Mouse (Mus musculus) thymus, postnatal 0 days (tissue): ENCODE results near the gene Tpk1. TPM values are rescaled to one million over a fixed set of nuclear protein-coding genes. Genes with fewer than 3 reads are reported as not detected.

Experiments used
- DNase-seq: peaks from one replicate; pipeline ENCODE4 v3.0.0-alpha.2; 2015; ENCODE audit warnings: low spot score
- polyA plus RNA-seq: library from polyadenylated mRNA; unstranded; fragments of >200 nt; fragmentation: Nextera tagmentation; extraction: Ambion mirVana; gene quantifications from 2 replicates; pipeline ENCODE4 v1.2.1, GENCODE M21; 2015

Tpk1 gene
- polyA plus RNA-seq, 1 experiment from 2014 or later = 11.7 TPM

DNA sequence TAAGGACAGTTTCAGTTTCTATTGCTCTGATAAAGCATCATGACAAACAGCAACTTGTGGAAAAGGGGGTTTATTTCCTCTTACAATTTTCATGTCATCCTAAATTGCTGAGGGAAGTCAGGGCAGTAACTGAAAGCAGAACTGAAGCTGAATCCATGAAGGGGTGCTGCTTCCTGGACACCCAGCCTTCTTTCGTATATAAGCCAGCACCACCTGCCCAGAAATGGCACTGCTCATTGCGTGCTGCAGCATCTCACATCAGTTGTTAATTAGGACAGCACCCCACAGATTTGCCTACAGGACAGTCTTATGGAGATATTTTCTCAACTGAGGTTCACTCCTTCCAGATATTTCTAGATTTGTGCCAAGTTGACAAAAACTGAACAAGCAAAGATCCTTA lies 216.6 kb downstream of the Tpk1 start:
- no peak for DNase-seq

DNA sequence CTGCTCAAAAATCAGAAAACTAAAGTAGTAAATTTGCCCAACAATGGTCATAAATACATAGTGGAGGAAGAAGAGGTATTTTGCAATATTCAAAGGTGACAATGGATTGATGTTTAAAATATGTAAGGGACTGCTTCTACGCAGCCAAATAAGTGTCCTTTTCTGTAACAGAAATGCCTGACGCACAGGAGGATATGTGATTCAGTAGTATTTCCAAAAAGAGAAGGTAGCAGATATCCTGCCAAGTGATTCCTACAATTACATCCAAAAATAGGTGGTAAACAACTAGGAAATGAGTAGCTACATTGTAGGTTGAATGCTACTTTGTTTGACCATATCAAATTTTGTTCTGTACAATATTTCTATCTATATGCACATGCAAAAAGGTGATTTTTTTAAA lies 220.2 kb downstream of the Tpk1 start:
- DNase-seq = no peak

DNA sequence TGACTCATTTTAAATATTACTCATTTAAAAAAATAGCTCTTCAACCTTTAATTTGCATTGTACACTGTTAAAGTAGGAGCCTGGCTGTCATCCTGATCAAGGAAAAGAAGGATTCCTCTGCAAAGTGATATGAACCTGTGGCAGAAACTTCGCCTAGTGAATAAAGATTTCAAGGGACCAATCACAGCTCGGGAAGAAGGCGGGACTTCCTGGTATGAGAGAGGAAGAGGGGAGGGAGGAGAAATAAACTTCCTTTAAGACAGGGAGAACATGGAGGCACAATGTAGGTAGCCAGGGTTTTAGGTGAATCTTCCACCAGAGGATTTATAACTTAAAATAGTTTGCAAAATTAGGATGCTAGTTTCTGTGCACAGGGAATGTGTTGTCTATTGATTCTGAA lies 223.9 kb downstream of the Tpk1 start:
- DNase-seq = no peak

DNA sequence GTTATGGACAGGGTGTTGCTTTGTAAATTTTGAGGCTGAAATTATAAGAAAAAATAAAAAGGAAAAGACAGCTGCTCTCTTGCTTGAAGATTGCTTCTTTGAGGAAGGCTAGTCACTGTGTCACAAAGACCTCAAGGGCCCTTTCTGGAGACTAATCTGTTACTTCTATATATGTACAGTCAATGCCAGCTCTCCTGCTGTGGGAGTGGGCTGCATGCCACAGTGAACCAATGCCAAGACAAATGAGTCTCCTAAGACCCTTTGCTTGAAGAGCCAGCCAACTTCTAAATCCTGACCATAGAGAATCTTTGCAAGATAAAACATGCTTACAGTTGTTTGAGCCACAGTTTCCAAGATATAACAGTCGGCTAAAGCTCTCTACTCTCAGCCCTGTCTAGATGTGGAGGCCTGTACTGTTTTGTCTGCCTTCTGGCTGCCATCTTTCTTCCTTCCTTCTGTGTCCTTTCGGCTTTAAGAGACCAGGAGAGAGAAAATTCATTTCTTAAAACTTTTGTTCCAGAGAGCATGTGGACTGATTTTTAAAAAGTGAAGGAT lies 230.0 kb downstream of the Tpk1 start:
- no peak for DNase-seq

DNA sequence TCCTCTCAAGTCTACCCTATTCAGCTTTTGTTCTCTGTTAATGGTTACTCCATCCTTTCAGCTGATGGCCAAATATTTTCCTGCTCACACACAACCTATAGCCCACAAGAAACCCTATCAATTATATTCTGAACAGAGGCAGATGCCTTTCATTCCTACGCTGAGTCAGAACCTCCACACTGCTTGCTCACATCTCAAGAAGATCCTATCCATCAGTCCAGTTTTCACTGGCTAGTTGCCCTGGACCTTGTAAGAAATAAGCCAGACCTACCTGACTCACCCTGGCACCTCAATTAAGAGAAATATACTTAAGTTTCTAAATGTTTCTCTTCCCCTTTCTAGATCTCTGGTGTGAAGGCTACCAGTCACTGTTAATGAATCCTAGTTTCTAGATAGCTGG lies 231.7 kb downstream of the Tpk1 start:
- DNase-seq = no peak

DNA sequence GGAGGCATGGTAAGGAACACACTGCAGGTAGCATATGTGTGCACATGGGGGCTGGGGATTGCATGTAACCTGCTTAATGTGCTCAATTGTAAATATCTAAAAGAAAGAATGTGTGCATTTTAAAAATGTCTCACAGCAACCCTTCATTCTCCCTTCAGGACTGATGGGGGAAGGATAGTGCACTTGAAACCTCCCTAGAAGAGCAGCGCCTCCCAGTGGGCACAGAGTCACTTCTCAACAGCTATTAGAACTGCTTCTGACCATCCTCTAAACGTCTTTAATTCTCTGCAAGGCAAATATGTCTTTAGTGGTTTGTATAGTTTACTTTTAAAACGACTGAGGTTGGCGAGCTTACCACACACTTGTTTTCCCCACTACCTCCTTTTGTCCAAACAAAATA lies 241.1 kb downstream of the Tpk1 start:
- no peak for DNase-seq

DNA sequence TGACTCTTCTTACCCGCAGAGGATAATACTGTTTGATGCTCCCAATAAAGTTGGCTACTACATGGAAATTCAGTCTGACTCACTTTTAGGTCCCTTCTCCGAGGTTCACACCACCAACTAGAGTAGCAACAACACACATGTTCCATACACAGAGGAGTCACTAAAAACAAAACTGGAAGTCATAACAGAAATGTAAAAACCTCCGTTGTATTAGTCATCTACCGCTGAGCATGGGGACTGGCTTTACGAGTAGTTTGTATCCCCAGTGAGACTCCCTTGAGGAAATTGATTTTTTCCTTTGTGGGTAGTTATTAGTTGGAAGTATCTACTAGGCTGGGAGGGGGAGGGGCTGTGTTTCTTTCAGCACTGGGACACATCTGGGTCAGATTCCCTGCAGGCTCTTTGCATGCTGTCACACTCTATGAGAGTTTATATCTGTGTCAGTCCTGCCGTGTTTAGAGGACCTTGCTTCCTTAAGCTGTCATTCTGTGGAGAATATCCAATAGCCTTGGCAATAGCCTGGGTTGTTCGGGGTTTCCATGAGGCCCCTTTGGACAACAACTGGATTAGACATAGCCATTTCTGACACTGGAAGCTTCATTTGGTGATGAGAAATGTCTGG lies 245.6 kb downstream of the Tpk1 start:
- DNase-seq = no peak

DNA sequence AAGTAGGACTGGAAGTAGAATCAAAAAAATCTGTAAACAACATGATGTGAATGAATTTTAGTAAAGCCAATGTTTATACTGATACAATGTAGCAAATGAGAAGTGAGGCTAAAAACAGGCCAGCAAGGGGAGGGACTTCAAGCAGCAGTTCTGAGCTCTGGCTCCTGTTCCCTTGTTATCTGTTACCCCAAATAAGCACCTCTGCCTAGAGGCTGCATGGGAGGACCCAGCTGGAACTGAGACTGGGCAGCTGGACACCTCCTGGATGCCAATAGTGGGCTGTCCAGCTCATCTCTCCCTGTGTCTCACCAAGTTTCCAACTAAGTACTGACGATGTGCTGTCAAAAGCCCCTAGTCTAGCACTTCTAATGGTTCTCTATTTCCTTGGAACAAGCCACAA lies 257.1 kb downstream of the Tpk1 start:
- no peak for DNase-seq

DNA sequence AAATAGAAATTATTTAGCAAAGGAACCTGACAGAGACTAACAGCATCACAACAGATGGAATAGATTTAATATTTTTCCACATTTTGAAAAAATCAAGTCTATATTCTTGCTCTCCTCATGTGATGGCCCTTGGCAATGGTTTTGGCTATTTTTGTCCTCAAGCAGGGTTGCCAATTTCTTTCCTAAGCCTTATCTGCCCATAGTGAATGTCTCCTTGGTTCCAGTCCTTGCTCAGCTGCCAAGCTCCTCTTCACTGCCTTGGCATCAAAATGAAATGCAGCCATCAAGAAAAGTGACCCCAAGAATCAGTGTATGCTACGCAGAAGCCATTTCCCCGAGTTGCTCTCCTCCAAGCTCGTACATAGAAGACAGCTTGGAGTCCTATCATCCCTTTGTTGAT lies 263.0 kb downstream of the Tpk1 start:
- DNase-seq = no peak

DNA sequence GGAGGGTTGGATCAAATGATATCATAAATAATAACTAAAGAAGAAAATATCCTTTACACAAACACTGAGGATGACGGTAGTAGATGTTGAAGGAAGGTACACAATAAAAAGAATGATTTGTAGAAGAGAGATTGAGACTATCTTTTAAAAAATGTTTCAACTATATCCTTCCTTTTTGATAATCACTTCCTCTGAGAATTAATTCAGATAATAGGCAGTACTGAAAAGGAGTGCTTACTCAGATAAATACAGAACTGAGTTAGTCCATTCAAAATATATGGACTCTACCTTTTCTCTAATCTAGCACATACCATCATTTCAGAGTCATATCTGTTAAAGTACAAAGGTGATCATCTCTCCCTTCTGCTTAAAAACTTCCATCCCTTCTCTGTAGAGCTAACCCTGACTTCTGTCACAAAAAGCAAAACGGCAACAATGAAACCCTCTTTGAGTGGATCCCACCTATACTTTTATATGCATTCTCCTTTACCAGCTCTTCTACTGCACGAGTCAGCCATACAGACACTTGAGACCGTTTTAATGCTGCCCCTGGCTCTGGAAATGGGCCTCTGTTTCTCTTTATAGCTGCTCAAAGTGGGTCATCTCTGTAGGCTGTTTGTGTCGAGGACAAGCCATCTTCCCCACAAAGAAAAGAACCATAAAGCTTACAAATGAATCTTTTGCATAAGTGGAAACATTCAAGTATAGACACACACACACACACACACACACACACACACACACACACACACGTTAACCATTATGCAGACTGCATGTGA lies 263.7 kb downstream of the Tpk1 start:
- no peak for DNase-seq

DNA sequence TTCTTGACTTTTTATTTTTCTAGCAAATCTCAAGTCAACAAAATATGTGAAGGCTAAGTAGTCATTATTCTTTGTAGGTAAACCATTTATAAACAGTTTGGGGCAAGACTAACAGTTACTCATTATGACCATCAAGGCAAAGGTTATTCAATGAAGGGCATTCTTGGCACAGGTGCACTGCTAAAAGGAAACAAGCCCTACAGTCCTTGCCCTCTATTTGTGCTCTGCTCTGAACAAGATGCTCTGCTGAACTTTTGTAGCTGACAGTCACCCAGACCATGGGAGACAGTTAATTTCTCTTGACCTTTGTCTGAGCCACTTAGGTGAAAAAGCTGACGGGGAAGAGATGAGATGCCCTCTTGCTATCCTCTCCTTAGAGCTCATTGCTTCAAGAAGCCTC lies 269.7 kb downstream of the Tpk1 start:
- no peak for DNase-seq

DNA sequence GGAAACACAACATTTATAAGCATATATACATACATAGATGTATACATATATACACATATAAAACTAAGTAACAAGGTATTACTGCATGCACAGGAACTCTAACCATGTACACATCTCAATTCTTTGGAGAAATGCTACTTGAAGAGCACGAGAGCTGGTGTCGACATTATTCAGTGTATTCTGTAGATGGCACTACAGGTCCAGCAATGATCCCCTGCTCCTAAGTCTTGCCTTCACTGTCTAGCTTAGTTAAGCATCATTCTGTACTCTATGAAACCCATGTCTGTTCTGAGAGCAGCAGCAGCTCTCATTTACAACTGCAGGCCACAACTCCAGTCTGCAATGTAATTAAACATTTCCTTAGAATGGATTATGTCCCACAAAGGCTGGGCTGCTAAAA lies 270.5 kb downstream of the Tpk1 start:
- DNase-seq = no peak

DNA sequence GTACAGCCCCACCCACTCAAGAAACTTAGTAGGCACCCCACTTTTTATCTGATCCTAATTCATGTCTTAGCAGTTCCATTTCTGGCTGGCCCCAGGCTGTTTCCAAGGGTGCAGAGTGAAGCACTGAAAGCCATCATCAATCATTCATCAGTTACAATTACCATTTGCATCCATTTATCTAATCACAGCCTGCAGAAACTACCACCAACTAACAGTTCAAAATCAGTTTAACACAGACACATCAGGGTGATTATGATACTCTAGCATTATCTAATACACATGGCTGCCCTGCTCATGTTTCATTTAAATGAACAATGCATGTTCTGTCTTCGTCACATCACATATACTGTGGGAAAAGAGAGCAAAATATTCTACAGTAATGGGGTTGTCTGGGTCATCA lies 274.7 kb downstream of the Tpk1 start:
- no peak for DNase-seq

DNA sequence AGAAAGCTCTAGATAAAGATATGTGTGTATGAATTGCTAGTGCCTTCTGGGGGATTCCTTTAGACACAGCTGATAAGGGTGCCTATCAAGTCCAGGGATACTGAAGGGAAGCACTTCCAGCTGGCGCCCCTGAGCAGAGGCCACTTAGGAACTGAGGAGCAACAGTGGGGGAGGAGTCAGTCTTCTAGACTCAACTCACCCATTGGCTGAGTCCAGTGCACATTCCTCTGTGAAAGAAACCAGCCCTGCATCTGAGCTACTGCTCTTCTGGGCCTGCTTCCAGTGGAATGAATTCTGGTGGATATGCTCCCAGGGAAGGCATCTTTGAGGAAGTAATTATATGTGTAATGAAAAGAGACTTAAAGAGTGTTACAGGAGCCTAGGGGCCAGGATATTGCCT lies 278.8 kb downstream of the Tpk1 start:
- DNase-seq = no peak

DNA sequence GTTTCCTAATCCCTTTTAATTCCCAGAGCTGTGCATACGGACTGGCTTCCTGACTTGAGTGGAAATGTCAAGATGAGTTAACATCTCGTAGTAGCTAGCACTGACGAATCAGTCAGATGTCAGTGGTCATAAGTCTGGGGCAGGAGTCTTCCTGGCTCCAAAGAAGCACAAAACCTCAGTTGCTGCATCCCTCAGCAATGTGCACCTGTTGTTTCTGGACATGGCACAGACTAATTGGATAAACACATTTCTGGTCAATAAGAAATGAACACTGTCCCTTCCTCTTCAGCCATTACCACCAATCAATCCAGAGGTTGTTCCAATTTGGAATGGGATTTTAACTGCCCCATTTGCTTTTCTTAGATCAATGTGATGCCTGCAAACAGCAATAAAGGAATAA lies 281.2 kb downstream of the Tpk1 start:
- DNase-seq = no peak

DNA sequence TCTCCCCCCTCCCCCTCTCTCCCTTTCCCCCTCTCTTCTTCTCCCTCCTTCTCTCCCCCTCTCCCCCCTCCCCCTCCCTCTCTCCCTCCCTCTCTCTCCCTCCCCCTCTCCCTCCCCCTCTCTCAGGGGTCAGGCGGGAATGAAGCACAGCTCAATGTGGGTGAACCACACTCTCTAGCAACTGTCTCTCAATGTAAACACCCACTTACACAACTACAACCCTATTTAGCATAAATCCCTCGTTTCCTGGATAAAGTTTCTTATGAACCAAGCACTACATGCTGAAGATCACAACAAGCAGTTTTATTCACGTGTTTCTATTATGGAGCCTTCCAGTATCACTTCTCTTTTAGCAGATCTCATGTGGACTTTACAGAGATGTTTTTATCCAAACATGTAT lies 281.8 kb downstream of the Tpk1 start:
- no peak for DNase-seq

DNA sequence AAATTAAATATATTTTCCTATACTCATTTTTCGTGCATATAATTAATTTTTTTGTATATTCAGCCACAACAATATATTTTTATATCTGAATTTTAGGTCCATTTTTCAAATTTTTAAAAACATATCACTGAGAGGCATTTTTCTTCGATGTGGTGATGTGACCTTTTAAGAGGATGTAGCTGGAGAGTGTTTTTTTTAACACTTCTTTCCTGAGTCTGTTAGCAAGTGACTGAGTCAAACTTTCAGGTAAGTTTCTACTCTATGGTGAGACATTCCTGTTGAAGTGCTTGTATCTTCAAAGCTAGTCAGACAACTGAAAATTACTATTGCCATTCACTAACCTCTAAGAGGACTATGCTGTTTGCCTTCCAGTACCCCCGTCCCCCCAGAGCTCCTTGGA lies 283.3 kb downstream of the Tpk1 start:
- DNase-seq = no peak

DNA sequence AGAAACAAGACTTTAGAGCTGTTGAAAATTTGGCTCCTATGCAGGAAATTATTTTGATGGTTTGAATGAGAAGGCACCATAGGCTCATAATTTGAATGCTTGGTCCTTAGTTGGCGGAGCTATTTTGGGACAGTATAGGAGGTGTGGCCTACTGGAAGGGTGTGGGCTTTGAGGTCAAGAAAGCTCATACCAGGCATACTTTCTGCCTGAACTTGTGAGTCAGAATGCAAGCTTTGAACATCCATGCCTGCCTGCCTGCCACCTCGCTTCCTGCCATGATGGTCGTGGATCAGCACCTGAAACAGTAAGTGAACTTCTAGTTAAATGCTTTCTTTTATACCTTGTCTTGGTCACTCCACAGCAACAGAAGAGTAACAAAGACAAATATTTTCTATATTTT lies 283.8 kb downstream of the Tpk1 start:
- no peak for DNase-seq

DNA sequence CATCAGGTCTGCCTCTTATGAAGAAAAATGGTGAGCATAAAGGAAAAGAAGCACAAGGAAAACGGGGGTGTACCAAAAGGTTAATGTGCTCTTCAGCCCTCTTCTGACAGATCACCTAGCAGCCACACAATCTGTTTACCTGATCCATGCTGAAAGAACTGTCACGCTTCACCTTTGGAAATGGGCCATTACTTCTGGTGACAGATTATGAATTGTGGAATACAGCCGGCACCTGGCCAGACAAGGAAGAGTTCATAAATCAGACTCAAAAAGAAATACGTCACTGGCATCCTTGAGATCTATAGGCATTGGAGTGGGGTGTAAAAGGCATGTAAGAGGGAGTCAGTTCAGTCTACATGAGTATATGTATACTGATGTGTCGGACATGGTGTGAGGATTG lies 292.9 kb downstream of the Tpk1 start:
- DNase-seq = no peak

DNA sequence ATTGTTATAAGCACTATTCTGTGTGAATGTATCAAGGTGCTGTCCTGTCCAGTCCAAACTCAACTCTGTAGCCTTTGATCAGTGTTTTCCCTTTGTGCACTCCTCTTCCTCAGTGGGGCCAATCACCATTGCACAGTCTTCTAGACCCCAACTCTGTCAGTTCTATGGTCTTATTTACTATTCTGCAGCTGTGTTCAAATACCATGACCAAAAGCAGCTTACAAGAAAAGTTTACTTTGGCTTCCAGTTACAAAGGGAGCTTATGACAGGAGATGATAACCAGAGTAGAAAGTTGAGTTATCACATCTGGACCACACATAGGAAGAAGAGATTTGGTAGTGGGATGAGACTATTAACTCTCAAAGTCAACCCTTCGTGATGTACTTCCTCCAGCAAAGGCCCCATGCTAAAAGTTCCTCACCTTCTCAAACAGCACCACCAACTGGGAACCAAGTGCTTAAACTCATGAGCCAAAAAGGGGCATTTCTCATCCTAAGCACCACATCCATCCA lies 298.6 kb downstream of the Tpk1 start:
- DNase-seq = no peak

DNA sequence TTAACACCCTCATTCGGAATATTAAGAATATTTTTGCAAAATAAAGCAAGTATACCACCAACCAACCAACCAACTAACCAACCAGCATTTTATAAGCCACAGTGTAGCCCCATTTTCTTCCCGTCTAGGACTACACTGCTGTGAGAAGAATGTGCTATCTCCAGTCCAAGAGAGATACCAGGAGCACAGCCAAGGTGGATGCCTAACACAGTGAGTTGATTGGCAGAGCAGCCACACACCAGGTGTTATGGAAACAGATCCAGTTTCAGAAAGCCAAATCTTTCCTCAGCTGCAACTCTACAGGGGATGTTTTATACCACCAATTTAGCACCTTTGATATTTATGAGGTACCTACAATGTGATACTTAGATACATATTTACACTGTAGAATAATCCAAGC lies 299.1 kb downstream of the Tpk1 start:
- DNase-seq = no peak

DNA sequence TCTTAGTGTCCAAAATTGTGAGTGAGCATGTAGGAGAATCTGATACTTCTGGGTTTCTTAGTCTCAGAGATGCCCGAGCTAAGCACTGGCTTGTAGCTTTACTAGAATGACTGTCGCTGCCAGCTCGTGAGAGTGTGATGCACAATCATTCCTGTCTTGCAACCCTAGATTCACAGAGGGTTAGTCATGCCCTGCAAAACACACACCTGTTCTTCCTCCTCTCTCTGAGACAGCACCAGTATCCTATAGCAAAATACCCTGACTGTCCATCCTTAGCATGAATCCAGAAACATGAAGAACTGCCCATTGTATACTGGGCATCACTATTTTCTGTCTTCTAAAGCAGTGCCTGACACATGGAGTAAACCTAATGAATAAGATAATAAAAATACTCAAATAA lies 302.2 kb downstream of the Tpk1 start:
- DNase-seq = no peak

DNA sequence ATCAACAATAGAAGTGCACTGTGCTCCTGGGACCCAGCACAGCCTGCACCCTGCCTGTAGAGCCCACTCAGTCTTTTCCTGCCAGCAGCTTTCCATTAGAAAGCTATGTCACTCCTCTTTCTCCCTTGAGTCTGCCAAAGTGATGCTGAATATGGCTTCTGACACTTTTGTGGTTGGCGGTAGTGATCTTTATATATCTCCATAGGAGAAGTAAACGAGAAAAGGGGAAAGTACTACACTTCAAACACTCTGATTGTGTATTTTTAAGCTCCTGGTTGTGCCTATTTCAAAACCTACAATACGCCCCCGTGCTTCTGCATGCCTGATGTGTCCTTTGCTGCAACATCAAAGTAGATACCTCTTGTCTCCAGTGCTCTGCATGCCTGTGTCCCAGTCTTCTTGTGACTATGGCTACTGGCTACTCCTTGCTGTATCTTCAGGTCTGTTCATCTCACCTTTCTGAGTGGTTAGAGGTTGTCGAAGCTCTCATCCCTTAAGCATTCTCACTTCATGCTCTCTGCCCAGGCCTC lies 302.7 kb downstream of the Tpk1 start:
- DNase-seq = no peak
